Mouse (Mus musculus) testis, postnatal 10 days (tissue): ENCODE measurements around the gene Dpf3.
A peak's percentile ranks its signal among the peaks of the same experiment; 100 is the strongest.

ENCODE experiments used
- DNase-seq: peaks from one replicate; pipeline ENCODE4 v3.0.0; 2021; ENCODE audit warnings: low spot score

The Dpf3 gene

GRCm38 (mm10) chr12:83466508-83467430 is 20.7 kb downstream of the Dpf3 start:
- no peak for DNase-seq

GRCm38 (mm10) chr12:83466053-83466452 is 21.5 kb downstream of the Dpf3 start:
- no peak for DNase-seq

GRCm38 (mm10) chr12:83460272-83460671 is 27.2 kb downstream of the Dpf3 start:
- no peak for DNase-seq

GRCm38 (mm10) chr12:83454697-83455321 is 32.7 kb downstream of the Dpf3 start:
- no peak for DNase-seq

GRCm38 (mm10) chr12:83451850-83452249 is 35.7 kb downstream of the Dpf3 start:
- no peak for DNase-seq

GRCm38 (mm10) chr12:83450471-83450870 is 37.0 kb downstream of the Dpf3 start:
- DNase-seq = no peak

- DNase-seq = no peak
These were observed 38.3 kb downstream of the Dpf3 start for GRCm38 (mm10) chr12:83449202-83449601.

- no peak for DNase-seq
These were observed 41.9 kb downstream of the Dpf3 start for GRCm38 (mm10) chr12:83445587-83445986.

GRCm38 (mm10) chr12:83444448-83444847 is 43.1 kb downstream of the Dpf3 start:
- DNase-seq = no peak

GRCm38 (mm10) chr12:83438002-83438401 is 49.5 kb downstream of the Dpf3 start:
- no peak for DNase-seq

GRCm38 (mm10) chr12:83433987-83434698 is 53.4 kb downstream of the Dpf3 start:
- DNase-seq = peak; percentile 77

GRCm38 (mm10) chr12:83433436-83433835 is 54.1 kb downstream of the Dpf3 start:
- no peak for DNase-seq

- no peak for DNase-seq
These were observed 57.3 kb downstream of the Dpf3 start for GRCm38 (mm10) chr12:83430207-83430606.

- no peak for DNase-seq
These were observed 59.5 kb downstream of the Dpf3 start for GRCm38 (mm10) chr12:83428016-83428415.

GRCm38 (mm10) chr12:83427601-83428000 is 59.9 kb downstream of the Dpf3 start:
- DNase-seq = no peak

GRCm38 (mm10) chr12:83426326-83426725 is 61.2 kb downstream of the Dpf3 start:
- no peak for DNase-seq

- no peak for DNase-seq
These were observed 61.8 kb downstream of the Dpf3 start for GRCm38 (mm10) chr12:83425736-83426135.

GRCm38 (mm10) chr12:83424720-83425444 is 62.6 kb downstream of the Dpf3 start:
- peak; percentile 71 for DNase-seq

- peak; percentile 43 for DNase-seq
These were observed 63.3 kb downstream of the Dpf3 start for GRCm38 (mm10) chr12:83424086-83424719.

GRCm38 (mm10) chr12:83420346-83420745 is 67.2 kb downstream of the Dpf3 start:
- no peak for DNase-seq

- DNase-seq = no peak
These were observed 72.3 kb downstream of the Dpf3 start for GRCm38 (mm10) chr12:83415207-83415606.
